Mouse (Mus musculus): Measurements from ENCODE around the gene Dytn. TPM values are rescaled to one million over a fixed set of nuclear protein-coding genes. Genes with fewer than 3 reads are reported as not detected.

Dytn gene
- 0.26 TPM in 1 of 2 replicates, not detected in the other for total RNA-seq (2014; rRNA removed)
- polyA plus RNA-seq (2015; fragmentation: Nextera tagmentation; extraction: Ambion mirVana): 0.10 TPM in 1 of 2 replicates, not detected in the other

DNA sequence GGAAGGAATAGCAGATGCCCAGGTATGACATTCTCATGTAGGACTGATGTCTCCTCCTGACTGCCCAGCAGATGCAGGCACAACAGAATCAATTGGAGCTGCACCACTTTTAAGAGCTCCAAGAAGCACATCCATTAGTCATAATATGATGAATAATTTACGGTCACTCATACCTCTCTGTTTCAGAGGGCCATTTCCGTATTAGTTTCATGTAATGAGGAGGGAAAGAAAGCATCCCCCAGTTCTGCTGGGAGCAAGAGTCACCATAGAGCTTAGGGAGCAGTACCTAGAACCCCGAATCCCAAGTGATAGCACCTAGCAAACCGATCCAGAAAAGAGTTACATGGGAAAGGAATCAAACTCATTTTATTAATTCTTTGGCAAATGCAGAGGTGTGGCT, at the start of gene Dytn:
Dytn (minus strand) TSS at position 101 of the 400 bp plus-strand sequence.
- Histone ChIP-seq H3K4me1 (ENCODE audit: insufficient read depth, low read length) (no peaks in the 10 kb centered on the region), H3K27me3 (ENCODE audit: insufficient read depth, low read length) (no peaks in the 10 kb centered on the region), H3K4me2 (ENCODE audit: low read depth, low read length) (no peak within 1 kb of the TSS), H3K4me3 (ENCODE audit: low read length) (no peak within 1 kb of the TSS), H3K9ac (replicated peaks; ENCODE audit: low read length) (no peak within 1 kb of the TSS), H3K27ac (no peak within 1 kb of the TSS), H3K9me3 (ENCODE audit: low read length) (no peaks in the 10 kb centered on the region), H3K36me3 (ENCODE audit: insufficient read depth, low read length) (no peaks in the 10 kb centered on the region)
- TF ChIP-seq CTCF (IDR thresholded peaks at IDR 0.05; ENCODE audit: low read depth): no peak
- ATAC-seq: no peak
- 89% methylated on average over 4 of the region's 4 CpGs for WGBS
- DNase-seq (ENCODE audit: low spot score): no peak

DNA sequence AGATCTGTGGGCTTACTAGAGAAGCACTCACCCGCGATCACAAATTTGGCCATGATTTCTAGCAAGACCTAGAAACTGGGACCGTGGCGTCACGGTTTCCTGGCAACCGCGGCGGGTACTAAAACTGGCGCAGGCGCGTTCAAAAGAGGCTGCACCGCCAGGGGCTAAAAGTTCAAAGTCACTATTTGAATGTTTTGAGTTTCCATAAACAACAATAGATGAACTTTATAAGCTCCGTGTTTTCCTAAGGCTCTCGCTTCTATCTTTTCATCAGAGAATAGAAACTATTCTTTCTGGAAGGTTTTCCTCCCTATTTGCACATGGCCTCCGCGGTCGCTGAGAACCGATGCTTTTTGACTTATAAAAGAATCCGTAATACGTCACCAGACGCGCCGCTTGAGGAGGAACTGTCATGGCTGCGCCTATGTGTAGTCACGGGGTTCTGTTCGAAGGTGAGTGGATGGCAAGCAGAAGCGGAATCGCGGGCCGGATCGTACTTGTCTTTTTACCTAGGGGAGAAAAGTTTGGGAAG, 43.6 kb upstream of the Dytn start, which contains the start of the genes Mdh1b and Fastkd2:
Mdh1b (minus strand) TSS at position 79 of the 532 bp plus-strand sequence.
Fastkd2 (plus strand) TSS at position 375 of the 532 bp plus-strand sequence.
- ATAC-seq (peak; percentile 97), DNase-seq (ENCODE audit: low spot score) (peak; percentile 97)
- Histone ChIP-seq H3K4me2 (ENCODE audit: low read depth, low read length) (peak within 1 kb of the TSS; percentile 73), H3K27ac (no peak within 1 kb of the TSS), H3K27me3 (ENCODE audit: insufficient read depth, low read length) (no peaks in the 10 kb centered on the region), H3K9me3 (ENCODE audit: low read length) (no peaks in the 10 kb centered on the region), H3K4me3 (ENCODE audit: low read length) (peak within 1 kb of the TSS; percentile 65), H3K4me1 (ENCODE audit: insufficient read depth, low read length) (peaks cover 20% of the 10 kb centered on the region), H3K9ac (replicated peaks; ENCODE audit: low read length) (peak within 1 kb of the TSS; percentile 63), H3K36me3 (ENCODE audit: insufficient read depth, low read length) (no peaks in the 10 kb centered on the region)
- under 1% methylated on average over 31 of the region's 31 CpGs for WGBS
- TF ChIP-seq CTCF (IDR thresholded peaks at IDR 0.05; ENCODE audit: low read depth): peak; percentile 32; the same call in 1 of the 2 replicates

DNA sequence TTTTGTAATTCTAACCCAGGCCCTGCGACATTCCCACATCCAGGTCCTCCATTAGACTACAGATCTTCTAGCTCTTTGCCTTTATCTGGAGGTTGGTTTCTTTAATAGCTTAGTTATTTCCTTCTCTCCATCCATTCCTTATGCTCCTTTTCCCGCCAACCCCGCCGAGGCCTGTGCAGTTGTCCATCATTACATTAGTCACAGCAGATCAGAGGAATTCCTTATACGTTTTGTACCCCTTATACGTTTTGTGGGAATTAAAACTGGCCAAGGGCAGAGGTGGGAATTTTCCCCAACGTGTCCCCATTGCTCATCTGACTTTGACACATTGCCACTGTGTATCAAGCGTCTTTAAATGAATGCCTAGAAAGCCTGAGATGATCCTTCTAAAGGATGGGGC, 43.1 kb upstream of the Dytn start:
- H3K27me3 ChIP-seq (ENCODE audit: insufficient read depth, low read length): no peaks in the 10 kb centered on the region
- peak overlapping the region; percentile 73 for H3K4me2 ChIP-seq (ENCODE audit: low read depth, low read length)
- no peak for TF ChIP-seq CTCF (IDR thresholded peaks at IDR 0.05; ENCODE audit: low read depth)
- H3K36me3 ChIP-seq (ENCODE audit: insufficient read depth, low read length): no peaks in the 10 kb centered on the region
- H3K9ac ChIP-seq (replicated peaks; ENCODE audit: low read length): peak overlapping the region; percentile 63
- 42% methylated on average over 8 of the region's 8 CpGs for WGBS
- DNase-seq (ENCODE audit: low spot score): no peak
- no peaks in the 10 kb centered on the region for H3K9me3 ChIP-seq (ENCODE audit: low read length)
- H3K27ac ChIP-seq: no peak overlapping the region
- peak overlapping the region; percentile 65 for H3K4me3 ChIP-seq (ENCODE audit: low read length)
- ATAC-seq: peak; percentile 11; the same call in 1 of the 2 replicates
- H3K4me1 ChIP-seq (ENCODE audit: insufficient read depth, low read length): peaks cover 20% of the 10 kb centered on the region

DNA sequence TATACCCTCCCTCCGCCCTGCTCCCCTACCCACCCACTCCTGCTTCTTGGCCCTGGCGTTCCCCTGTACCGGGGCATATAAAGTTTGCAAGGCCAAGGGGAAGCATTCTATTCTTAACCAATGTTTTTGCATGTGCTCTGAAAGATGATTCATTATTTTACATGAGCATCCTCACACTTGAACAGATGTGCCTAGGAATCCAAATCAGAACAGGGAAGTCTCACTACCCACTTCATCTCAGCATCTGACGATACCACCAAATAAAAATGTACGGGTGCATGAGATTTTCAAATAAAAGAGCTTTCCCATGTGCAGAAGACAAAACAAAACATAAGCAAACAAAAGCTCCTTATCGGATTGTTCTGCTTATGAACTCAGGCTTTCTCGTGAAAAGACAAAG, 33.4 kb upstream of the Dytn start:
- no peak overlapping the region for H3K9ac ChIP-seq (replicated peaks; ENCODE audit: low read length)
- H3K27ac ChIP-seq: no peak overlapping the region
- ATAC-seq (no peak), DNase-seq (ENCODE audit: low spot score) (no peak)
- no peaks in the 10 kb centered on the region for H3K9me3 ChIP-seq (ENCODE audit: low read length)
- WGBS: 79% methylated on average over 7 of the region's 7 CpGs
- H3K4me2 ChIP-seq (ENCODE audit: low read depth, low read length): no peak overlapping the region
- H3K4me1 ChIP-seq (ENCODE audit: insufficient read depth, low read length): no peaks in the 10 kb centered on the region
- H3K4me3 ChIP-seq (ENCODE audit: low read length): no peak overlapping the region
- H3K27me3 ChIP-seq (ENCODE audit: insufficient read depth, low read length): no peaks in the 10 kb centered on the region
- H3K36me3 ChIP-seq (ENCODE audit: insufficient read depth, low read length): no peaks in the 10 kb centered on the region
- TF ChIP-seq CTCF (IDR thresholded peaks at IDR 0.05; ENCODE audit: low read depth): no peak

DNA sequence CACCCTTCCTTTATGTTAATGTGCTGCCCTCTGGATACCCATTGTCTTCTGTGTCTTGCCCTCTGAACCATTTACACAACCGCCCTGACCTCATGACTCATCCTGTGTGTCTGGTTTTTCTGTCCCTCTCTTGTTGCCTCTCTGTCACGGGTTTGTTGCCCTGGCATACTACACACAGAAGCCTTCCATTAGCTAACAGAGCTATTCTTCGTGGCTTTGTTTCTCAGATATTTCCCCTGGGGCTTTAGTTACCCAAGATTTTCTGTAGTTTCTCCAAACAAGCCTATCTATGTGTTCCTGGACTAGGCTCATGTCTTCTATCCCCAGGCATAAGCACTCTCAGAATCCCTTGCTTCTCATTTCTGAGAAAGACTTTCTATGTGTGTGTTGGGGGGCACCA, 22.1 kb upstream of the Dytn start:
- Histone ChIP-seq H3K27ac (no peak overlapping the region), H3K9me3 (ENCODE audit: low read length) (no peaks in the 10 kb centered on the region), H3K4me3 (ENCODE audit: low read length) (no peak overlapping the region), H3K9ac (replicated peaks; ENCODE audit: low read length) (no peak overlapping the region), H3K4me2 (ENCODE audit: low read depth, low read length) (no peak overlapping the region), H3K4me1 (ENCODE audit: insufficient read depth, low read length) (no peaks in the 10 kb centered on the region), H3K27me3 (ENCODE audit: insufficient read depth, low read length) (no peaks in the 10 kb centered on the region), H3K36me3 (ENCODE audit: insufficient read depth, low read length) (no peaks in the 10 kb centered on the region)
- TF ChIP-seq CTCF (IDR thresholded peaks at IDR 0.05; ENCODE audit: low read depth): no peak
- no peak for DNase-seq (ENCODE audit: low spot score)
- ATAC-seq: no peak
- 53% methylated on average over 3 of the region's 3 CpGs for WGBS

DNA sequence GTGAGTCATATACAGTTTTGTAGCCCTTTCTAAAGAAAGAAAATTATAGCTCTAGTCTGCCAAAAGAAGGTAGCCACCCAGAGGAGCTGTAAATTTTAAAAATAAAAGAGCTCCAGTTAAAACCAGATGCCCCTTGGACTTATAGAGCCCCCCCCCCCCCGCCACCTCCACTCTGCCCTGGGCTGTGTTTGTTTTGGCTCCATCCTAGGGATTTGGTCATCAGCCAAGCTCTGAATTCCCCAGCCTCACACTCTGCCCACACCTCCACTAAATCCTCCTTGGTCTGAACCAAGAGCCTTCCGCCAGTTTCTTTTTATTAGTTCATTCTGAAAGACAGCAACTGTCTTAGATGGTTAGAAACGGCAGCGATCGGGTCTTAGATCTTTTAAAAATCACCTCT, 19.0 kb upstream of the Dytn start:
- no peaks in the 10 kb centered on the region for H3K9me3 ChIP-seq (ENCODE audit: low read length)
- TF ChIP-seq CTCF (IDR thresholded peaks at IDR 0.05; ENCODE audit: low read depth): no peak
- no peaks in the 10 kb centered on the region for H3K36me3 ChIP-seq (ENCODE audit: insufficient read depth, low read length)
- H3K9ac ChIP-seq (replicated peaks; ENCODE audit: low read length): no peak overlapping the region
- no peaks in the 10 kb centered on the region for H3K27me3 ChIP-seq (ENCODE audit: insufficient read depth, low read length)
- peak; percentile 2 for DNase-seq (ENCODE audit: low spot score)
- ATAC-seq: no peak
- WGBS: 70% methylated on average over 5 of the region's 5 CpGs
- no peaks in the 10 kb centered on the region for H3K4me1 ChIP-seq (ENCODE audit: insufficient read depth, low read length)
- H3K4me2 ChIP-seq (ENCODE audit: low read depth, low read length): no peak overlapping the region
- H3K4me3 ChIP-seq (ENCODE audit: low read length): no peak overlapping the region
- no peak overlapping the region for H3K27ac ChIP-seq

DNA sequence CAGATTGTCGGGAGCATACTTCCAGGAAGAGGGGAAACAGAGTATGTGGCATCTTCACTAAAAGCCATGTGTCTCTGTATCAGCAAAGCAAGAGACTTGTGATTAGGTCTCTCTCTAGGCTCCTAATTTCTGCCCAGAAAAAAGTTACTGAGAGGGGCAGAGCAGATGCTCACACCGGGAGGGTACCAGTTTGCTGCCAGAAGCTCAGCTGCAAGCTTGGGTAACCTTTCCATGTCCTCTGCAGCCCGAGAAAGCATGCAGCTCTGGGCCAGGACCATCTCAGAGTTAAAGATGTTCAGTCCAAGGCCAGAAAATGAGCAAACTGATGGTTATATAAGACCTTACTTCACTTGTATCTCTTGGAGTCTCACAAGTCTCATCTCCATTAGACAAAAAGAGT, 10.1 kb upstream of the Dytn start:
- Histone ChIP-seq H3K36me3 (ENCODE audit: insufficient read depth, low read length) (no peaks in the 10 kb centered on the region), H3K4me2 (ENCODE audit: low read depth, low read length) (no peak overlapping the region), H3K4me1 (ENCODE audit: insufficient read depth, low read length) (no peaks in the 10 kb centered on the region), H3K9me3 (ENCODE audit: low read length) (no peaks in the 10 kb centered on the region), H3K9ac (replicated peaks; ENCODE audit: low read length) (no peak overlapping the region), H3K27ac (no peak overlapping the region), H3K27me3 (ENCODE audit: insufficient read depth, low read length) (no peaks in the 10 kb centered on the region), H3K4me3 (ENCODE audit: low read length) (no peak overlapping the region)
- TF ChIP-seq CTCF (IDR thresholded peaks at IDR 0.05; ENCODE audit: low read depth): no peak
- DNase-seq (ENCODE audit: low spot score): peak; percentile 47
- no peak for ATAC-seq
- WGBS: 60% methylated on average over 3 of the region's 3 CpGs
